Mouse (Mus musculus) 3134 (cell line): ENCODE measurements around the gene Gm8978.
"Not testable (repeated sequence)": the region's sequence is repeated elsewhere in the genome, so short reads cannot be mapped to it uniquely, and the experiment has no call there.

ENCODE experiments used
- DNase-seq: peaks from one replicate; pipeline ENCODE4 v3.0.0-alpha.2; 2011; ENCODE audit warnings: low spot score; ENCODE audit not compliant: insufficient read length; ENCODE audit errors: extremely low read depth

The Gm8978 gene

GRCm38 (mm10) chr19:33625152-33625551, at the start of gene Gm8978:
Gene Gm8978, minus strand, starts transcription at chr19:33625252.
- not testable (repeated sequence) for DNase-seq

DNA sequence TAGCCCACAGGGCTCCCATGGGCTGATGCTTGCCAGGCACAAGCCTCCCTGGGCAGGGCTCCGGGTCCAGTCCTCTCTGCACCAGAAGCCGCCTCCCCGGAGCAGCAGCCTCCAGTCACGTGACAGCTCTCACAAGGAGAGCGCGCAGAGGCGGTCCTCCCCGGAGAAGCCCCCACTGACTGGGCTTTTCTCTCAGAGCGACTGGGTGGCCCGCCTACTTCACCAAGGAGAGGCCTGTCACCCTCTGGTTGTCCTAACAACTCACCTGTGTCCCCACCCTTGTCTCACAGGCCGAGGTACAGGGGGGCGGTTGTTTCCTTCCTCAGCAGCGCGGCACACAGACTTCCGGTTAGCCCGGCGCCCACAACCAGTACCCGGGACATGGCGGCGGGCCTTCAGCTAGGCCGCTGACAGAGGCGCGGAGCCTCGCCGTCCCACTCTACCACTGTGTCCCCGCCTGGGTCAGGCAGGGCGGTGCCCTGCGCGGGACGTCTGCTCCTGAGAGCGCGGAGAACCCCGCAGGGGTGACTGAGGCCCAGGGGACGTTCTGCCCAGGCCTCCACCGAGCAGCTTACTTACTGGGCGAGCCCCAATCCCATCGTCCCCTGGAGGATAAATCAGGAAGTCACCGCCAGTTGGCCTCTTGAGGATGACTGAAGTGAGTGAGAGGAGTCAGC, 35.3 kb downstream of the Gm8978 start:
- peak; percentile 2 for DNase-seq

DNA sequence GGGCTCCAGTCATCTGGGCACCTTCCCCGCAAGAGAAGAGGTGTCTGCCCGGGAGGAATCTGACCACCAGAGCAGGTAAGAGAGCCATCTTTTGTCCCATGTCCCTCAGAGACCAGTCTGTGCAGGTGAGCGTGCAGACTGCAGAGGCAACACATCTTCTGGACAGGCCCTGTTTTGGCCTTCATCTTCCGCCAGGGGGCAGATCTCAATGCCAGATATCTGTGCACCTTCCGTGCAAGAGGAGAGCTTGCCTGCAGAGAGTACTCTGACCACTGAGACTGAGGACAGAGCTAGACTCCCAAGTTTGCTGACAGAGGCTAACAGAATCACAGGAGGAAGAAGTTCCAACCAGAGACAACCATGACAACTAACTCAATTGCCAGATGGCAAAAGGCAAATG, 56.5 kb downstream of the Gm8978 start:
- not testable (repeated sequence) for DNase-seq
